Mouse (Mus musculus) liver, postnatal 0 days (tissue): ENCODE measurements around the gene Rbm39. TPM values are rescaled to one million over a fixed set of nuclear protein-coding genes. Genes with fewer than 3 reads are reported as not detected.

ENCODE experiments used
- ATAC-seq: fragments of 200-750 bp; cut with Nextera tagmentation; 2 replicates; pipeline ENCODE4 v1.8.0; 2017; ENCODE audit warnings: mild to moderate bottlenecking, moderate library complexity
- DNase-seq: peaks from one replicate; pipeline ENCODE4 v3.0.0-alpha.2; 2016
- H3K27ac ChIP-seq: fragments of 300-500 bp; sonication (generic); 2 replicates; pipeline ENCODE4 v1.5.1; 2014; ENCODE audit warnings: antibody characterized with exemption, moderate library complexity, mild to moderate bottlenecking, low read depth
- H3K27me3 ChIP-seq: fragments of 300-500 bp; sonication (generic); 2 replicates; pipeline ENCODE4 v1.6.1; 2014; ENCODE audit warnings: low read length, control low read depth, mixed read lengths; ENCODE audit not compliant: insufficient read depth
- H3K36me3 ChIP-seq: fragments of 300-500 bp; sonication (generic); replicated peaks from 2 replicates; pipeline ENCODE4 v1.6.1; 2014; ENCODE audit warnings: mild to moderate bottlenecking, control low read depth, low read length, moderate library complexity, mixed read lengths; ENCODE audit not compliant: insufficient read depth
- H3K4me1 ChIP-seq: fragments of 300-500 bp; sonication (generic); 2 replicates; pipeline ENCODE4 v1.6.1; 2014; ENCODE audit warnings: antibody characterized with exemption, mild to moderate bottlenecking, control low read depth; ENCODE audit not compliant: insufficient read depth
- H3K4me2 ChIP-seq: fragments of 300-500 bp; sonication (generic); 2 replicates; pipeline ENCODE4 v1.6.1; 2014; ENCODE audit warnings: low read depth, mild to moderate bottlenecking, low read length, moderate library complexity, mixed read lengths
- H3K4me3 ChIP-seq: fragments of 300-500 bp; sonication (generic); 2 replicates; pipeline ENCODE4 v1.5.1; 2014; ENCODE audit warnings: low read depth, low read length
- H3K9ac ChIP-seq: fragments of 300-500 bp; sonication (generic); replicated peaks from 2 replicates; pipeline ENCODE4 v1.6.1; 2014; ENCODE audit warnings: mild to moderate bottlenecking, moderate library complexity
- H3K9me3 ChIP-seq: fragments of 300-500 bp; sonication (generic); 2 replicates; pipeline ENCODE4 v1.6.1; 2016; ENCODE audit warnings: mild to moderate bottlenecking, control low read depth, low read length, mixed read lengths
- CTCF ChIP-seq: sonication (generic); IDR thresholded peaks from 2 replicates; pipeline ENCODE4 v1.5.1; 2016; ENCODE audit warnings: antibody characterized with exemption, low read depth
- EP300 ChIP-seq: IDR thresholded peaks from 2 replicates; pipeline ENCODE4 v1.6.1; 2016; ENCODE audit warnings: antibody characterized with exemption, low read depth, mild to moderate bottlenecking
- WGBS: fragments of 180-500 bp; shearing (Covaris S2); extraction: QIAGEN DNeasy Blood & Tissue Kit; methylation state at CpG from one replicate; pipeline ENCODE4 v1.1.7; 2014; ENCODE audit not compliant: insufficient replicate concordance; 5-methylcytosine and 5-hydroxymethylcytosine counted together
- polyA plus RNA-seq: library from polyadenylated mRNA; unstranded; fragments of >200 nt; fragmentation: Nextera tagmentation; extraction: Ambion mirVana; gene quantifications from 2 replicates; pipeline ENCODE4 v1.2.1, GENCODE M21; 2015

The Rbm39 gene
- polyA plus RNA-seq, 1 experiment from 2014 or later: 239 TPM

- Histone ChIP-seq H3K4me1 (peaks cover 9% of the 10 kb centered on the region; the same call in 1 of the 2 replicates), H3K36me3 (peaks cover 4% of the 10 kb centered on the region; the same call in 1 of the 2 replicates), H3K9ac (no peak overlapping the region), H3K27ac (no peak overlapping the region), H3K4me3 (no peak overlapping the region), H3K9me3 (no peaks in the 10 kb centered on the region), H3K27me3 (no peaks in the 10 kb centered on the region), H3K4me2 (no peak overlapping the region)
- WGBS: 76% methylated on average over 6 of the region's 6 CpGs
- DNase-seq (no peak), ATAC-seq (no peak)
- TF ChIP-seq CTCF (peak; percentile 33), EP300 (no peak)
Measured at GRCm38 (mm10) chr2:156203917-156204316, 23.9 kb upstream of the Rbm39 start.

DNA sequence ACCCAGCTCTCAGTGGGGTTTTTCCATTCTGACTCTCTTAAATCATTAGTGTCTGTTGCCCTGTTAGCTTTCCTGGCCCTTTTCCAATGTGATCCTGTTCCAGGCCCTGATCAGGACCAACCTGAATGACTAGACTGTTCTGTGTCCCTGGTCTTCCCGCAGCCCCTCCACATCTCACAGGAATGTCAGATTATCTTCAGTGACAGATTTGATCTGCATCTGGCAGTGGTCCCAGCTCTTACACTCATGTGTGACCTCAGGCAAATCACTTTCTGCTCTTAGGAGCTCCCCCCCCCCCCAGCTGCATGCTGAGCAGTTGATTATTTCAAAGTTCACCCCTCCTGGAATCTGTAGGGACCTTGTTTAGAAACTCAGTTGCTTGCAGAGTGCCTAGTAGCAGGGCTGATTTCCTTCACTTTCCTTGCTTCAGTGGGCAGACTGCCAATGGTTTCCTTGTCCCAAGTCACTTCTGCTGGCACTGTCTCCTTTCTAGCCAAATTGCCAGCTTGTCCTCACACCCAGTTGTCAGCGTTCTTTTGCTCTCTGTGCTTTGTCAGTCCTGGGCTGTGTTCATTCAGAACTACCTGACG, 22.9 kb upstream of the Rbm39 start:
- H3K9me3 ChIP-seq: no peaks in the 10 kb centered on the region
- no peaks in the 10 kb centered on the region for H3K27me3 ChIP-seq
- H3K27ac ChIP-seq: peak overlapping the region; percentile 45; the same call in 1 of the 2 replicates
- no peak for TF ChIP-seq EP300
- TF ChIP-seq CTCF: no peak
- no peak overlapping the region for H3K9ac ChIP-seq
- WGBS: 61% methylated on average over 3 of the region's 3 CpGs
- peak; percentile 44 for DNase-seq
- peaks cover 14% of the 10 kb centered on the region for H3K4me1 ChIP-seq
- no peak overlapping the region for H3K4me2 ChIP-seq
- peaks cover 4% of the 10 kb centered on the region; the same call in 1 of the 2 replicates for H3K36me3 ChIP-seq
- ATAC-seq: peak; percentile 47; the same call in 1 of the 2 replicates
- no peak overlapping the region for H3K4me3 ChIP-seq

DNA sequence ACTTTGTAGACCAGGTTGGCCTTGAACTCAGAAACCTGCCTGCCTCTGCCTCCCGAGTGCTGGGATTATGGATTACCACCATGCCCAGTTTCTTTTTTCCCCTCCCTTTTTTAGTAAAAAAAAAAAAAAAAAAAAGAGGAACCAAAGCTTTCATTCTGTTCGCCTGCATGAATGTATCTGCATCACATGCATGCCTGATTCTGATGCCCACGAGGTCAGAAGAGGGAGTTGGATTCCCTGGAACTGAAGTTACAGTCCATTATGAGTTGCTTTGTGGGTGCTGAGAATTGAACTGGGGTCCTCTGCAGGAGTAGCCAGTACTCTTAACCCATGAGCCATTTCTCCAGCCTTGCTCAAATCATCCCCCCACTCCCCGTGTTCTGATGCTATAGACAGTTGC, 21.4 kb upstream of the Rbm39 start:
- Histone ChIP-seq H3K4me1 (peaks cover 26% of the 10 kb centered on the region), H3K4me3 (no peak overlapping the region), H3K9ac (no peak overlapping the region), H3K36me3 (no peaks in the 10 kb centered on the region), H3K27ac (no peak overlapping the region), H3K9me3 (no peaks in the 10 kb centered on the region), H3K27me3 (no peaks in the 10 kb centered on the region), H3K4me2 (no peak overlapping the region)
- TF ChIP-seq CTCF (no peak), EP300 (no peak)
- WGBS: 62% methylated on average over 4 of the region's 4 CpGs
- DNase-seq (no peak), ATAC-seq (no peak)

DNA sequence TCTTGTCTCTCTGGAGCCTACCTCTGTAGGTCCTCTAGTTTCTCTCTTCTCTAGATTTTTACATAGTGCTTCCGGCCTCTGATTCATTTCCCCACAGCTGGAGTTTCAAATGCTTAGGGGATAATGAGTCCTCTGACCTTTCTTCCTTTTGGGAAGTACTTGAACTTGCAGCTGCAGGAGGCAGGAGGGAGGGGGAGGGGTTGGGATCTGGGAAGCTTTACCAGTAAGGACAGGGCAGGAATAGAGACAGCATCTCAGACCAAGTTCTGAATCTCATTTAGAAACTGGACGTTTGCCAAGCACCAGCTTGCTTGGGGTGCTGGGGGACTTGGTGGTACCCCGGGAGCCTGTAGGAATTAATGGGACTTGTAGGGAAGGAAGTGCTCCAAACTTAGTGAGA, 19.9 kb upstream of the Rbm39 start:
- WGBS: 71% methylated on average over 3 of the region's 3 CpGs
- no peaks in the 10 kb centered on the region for H3K27me3 ChIP-seq
- no peaks in the 10 kb centered on the region for H3K36me3 ChIP-seq
- TF ChIP-seq CTCF: no peak
- TF ChIP-seq EP300: no peak
- H3K9ac ChIP-seq: no peak overlapping the region; the same call in 1 of the 2 replicates
- ATAC-seq (no peak), DNase-seq (no peak)
- no peaks in the 10 kb centered on the region for H3K9me3 ChIP-seq
- peaks cover 35% of the 10 kb centered on the region for H3K4me1 ChIP-seq
- no peak overlapping the region for H3K27ac ChIP-seq
- H3K4me2 ChIP-seq: no peak overlapping the region
- H3K4me3 ChIP-seq: no peak overlapping the region

DNA sequence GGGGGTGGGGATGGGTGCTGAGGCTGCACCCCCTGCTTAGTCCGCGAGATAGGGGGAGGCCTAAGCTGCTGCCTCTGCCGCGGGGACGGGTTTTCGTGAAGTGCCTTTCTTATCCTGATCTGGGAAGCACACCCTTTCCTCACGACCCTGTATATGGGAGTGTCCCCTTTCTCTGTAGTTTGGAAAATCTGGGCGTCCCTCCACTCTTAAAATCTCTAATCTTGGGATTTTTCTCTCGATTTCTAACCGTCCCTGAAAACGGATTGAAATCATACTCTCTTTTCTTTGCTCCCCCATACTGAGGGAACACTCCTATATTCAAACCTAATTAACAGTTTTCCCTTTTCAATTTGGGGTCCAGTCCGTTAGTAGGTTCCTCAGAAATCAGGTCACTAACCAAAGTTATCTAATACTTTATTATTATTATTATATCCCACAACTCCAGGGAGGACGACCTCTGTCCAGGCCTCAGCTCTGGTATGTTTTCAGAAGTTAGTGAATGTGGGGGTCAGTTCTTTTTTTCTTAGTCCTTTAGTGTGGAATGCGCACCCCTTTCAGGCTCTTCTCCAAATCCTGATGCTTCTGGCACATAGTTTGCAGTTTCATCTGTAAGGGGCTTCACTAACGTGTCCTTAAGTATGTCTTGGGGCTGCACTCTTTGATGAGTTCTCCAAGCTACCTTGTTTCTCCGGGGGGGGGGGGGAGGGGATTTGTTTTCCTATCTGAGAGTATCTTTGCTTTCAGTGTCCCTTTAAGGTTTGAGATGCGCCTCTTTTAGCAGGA, 17.3 kb upstream of the Rbm39 start:
- TF ChIP-seq CTCF (no peak), EP300 (no peak)
- peaks cover 31% of the 10 kb centered on the region for H3K4me1 ChIP-seq
- H3K4me2 ChIP-seq: peak overlapping the region; percentile 96
- H3K9ac ChIP-seq: peak overlapping the region; percentile 80
- DNase-seq (no peak), ATAC-seq (no peak)
- peak overlapping the region; percentile 65 for H3K4me3 ChIP-seq
- no peaks in the 10 kb centered on the region for H3K27me3 ChIP-seq
- H3K36me3 ChIP-seq: no peaks in the 10 kb centered on the region
- 3% methylated on average over 17 of the region's 17 CpGs for WGBS
- peak overlapping the region; percentile 98 for H3K27ac ChIP-seq
- no peaks in the 10 kb centered on the region for H3K9me3 ChIP-seq

- peak within 1 kb of the TSS; percentile 96 for H3K4me2 ChIP-seq
- H3K9ac ChIP-seq: peak within 1 kb of the TSS; percentile 80
- WGBS: under 1% methylated on average over 69 of the region's 88 CpGs
- TF ChIP-seq EP300 (no peak), CTCF (0 out of 2 replicates have a peak, but pooled peaks have one; percentile 9)
- H3K9me3 ChIP-seq: no peaks in the 10 kb centered on the region
- ATAC-seq (peak; percentile 98), DNase-seq (peak; percentile 100)
- peak within 1 kb of the TSS; percentile 65 for H3K4me3 ChIP-seq
- H3K27me3 ChIP-seq: no peaks in the 10 kb centered on the region
- peaks cover 31% of the 10 kb centered on the region for H3K4me1 ChIP-seq
- H3K27ac ChIP-seq: peak within 1 kb of the TSS; percentile 98
- no peaks in the 10 kb centered on the region for H3K36me3 ChIP-seq
Measured at GRCm38 (mm10) chr2:156196302-156197128, 16.5 kb upstream of the Rbm39 start, which contains the start of gene Phf20. Gene Phf20 (plus strand): TSS chr2:156196466.
